Mouse (Mus musculus) central nervous system, embryonic 11.5 days (tissue): ENCODE data around the gene Myl10. TPM values are rescaled to one million over a fixed set of nuclear protein-coding genes. Genes with fewer than 3 reads are reported as not detected.

Experiments used
- polyA plus RNA-seq: library from polyadenylated mRNA; depleted of rRNA; stranded (reverse); fragments of >200 nt; gene quantifications from 2 replicates; pipeline ENCODE4 v1.2.3, GENCODE M21; 2012; rRNA removed

The Myl10 gene
- not detected in 2 replicates for polyA plus RNA-seq

GRCm38 (mm10) chr5:136692784-136693183 is at the start of gene Myl10:
Gene Myl10 (plus strand): TSS chr5:136693146.

Other genes with a start within 250 kb of the Myl10 start
- gene Cux1, start 125.7 kb upstream of the Myl10 start, polyA plus RNA-seq: 57.7 and 59.6 TPM in 2 replicates
- gene Col26a1, start 190.1 kb downstream of the Myl10 start, polyA plus RNA-seq: 73.8 and 135 TPM in 2 replicates
- 49.8 and 57.5 TPM in 2 replicates for gene Ift22, start 215.0 kb downstream of the Myl10 start, polyA plus RNA-seq